Mouse (Mus musculus): ENCODE results near the gene Tspear. TPM values are rescaled to one million over a fixed set of nuclear protein-coding genes. Genes with fewer than 3 reads are reported as not detected.

Tspear gene
- total RNA-seq, 1 experiment from 2014 or later, result not detected

DNA sequence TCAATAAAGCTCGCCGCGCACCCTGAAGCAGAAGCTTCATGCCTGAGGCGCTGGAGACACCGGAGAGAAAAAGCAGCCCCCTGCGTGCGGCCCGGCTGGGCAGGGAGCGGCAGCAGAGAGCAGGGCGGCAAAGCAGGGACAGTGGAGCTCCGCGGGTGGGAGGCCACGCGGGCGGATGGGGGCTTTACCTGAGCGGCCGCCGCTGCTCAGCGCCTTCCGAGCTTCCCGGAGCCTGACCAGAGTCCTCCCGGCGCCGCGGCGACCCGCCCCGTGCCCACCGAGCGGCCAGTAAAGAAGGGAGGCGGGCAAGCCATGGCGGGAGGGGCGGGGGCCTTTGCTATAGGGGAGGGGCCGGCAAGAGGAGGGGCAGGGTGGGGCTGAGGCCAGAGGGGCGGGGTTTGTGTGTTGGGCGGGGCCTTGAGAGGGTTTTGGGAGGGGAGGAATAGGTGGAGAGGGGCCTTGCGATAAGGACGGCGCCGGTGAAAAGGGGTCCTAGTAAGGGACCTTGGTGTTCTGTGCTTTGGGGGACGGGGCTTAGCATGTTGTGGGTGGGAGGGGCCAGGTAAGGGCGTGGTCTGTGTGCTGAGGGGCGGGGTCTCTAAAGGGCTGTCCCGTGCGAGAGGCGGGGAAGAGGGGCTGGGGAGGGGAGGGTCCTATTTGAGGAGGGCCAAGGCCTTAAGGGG is 216.0 kb downstream of the Tspear start, which contains the start of gene Lrrc3:
TSS of gene Lrrc3 (minus strand) at position 326 of the 683 bp plus-strand sequence.
- no peak for ATAC-seq (replicated peaks; ENCODE audit: insufficient number of reproducible peaks, low FRiP score, low TSS enrichment, poor library complexity, severe bottlenecking)

DNA sequence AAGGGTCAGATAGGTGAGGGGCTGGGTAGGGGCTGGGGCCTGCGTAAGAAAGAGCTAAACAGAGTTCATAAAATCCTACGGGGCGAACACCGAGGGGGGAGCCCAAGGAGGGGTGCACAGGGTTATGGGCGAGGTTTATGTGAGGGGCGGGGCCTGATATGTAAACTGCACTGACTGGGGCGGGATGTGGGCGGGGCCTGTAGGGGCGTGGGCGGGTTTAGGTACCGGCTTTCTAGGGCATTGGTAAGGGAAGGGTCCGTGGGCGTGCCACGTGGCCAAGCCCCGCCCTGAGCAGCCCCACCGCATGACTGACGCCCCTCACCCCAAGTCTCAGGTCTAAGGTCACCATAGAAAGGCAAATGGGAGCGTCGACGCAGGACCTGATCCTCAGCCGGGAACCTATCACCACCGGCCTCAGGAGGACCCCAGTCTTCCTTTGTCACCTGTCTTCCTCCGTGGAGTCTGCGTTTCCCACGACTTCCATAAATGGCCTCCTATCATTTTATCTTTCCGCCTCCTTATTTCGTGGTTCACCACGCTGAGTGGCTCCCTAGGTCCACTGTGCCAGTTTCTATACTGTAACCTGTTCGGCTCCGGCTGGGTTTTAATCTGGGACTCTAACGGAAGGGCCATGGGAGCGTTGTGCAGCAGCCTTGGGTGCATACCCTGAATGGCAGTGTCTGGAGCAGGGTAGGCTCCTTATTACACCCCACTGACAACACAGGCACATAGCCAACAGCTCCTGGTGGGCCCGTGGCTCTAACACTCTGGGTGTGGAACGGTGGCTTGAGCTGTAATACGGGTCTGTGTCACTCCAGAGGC is 216.7 kb downstream of the Tspear start:
- no peak for ATAC-seq (replicated peaks; ENCODE audit: insufficient number of reproducible peaks, low FRiP score, low TSS enrichment, poor library complexity, severe bottlenecking)

DNA sequence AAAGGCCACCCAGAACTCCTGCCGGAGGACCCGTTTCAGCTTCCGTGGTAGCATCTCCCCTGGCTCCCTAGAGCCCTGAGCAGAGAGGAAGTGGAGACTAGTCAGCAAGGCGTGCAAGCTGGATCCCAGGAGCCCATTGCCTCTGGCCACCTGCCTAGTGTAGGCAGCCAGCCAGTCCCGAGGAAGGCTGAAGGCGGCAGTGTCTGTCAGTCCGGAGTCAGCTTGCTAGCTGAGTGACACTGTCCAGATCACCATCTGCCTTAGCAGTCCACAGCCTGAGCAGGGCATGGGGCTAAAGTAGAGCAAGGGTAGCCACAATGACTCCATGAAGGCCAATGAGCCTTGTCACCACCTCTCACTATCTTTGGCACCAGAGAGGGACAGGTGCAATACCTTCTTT is 226.2 kb downstream of the Tspear start:
- ATAC-seq (replicated peaks; ENCODE audit: insufficient number of reproducible peaks, low FRiP score, low TSS enrichment, poor library complexity, severe bottlenecking), result no peak

DNA sequence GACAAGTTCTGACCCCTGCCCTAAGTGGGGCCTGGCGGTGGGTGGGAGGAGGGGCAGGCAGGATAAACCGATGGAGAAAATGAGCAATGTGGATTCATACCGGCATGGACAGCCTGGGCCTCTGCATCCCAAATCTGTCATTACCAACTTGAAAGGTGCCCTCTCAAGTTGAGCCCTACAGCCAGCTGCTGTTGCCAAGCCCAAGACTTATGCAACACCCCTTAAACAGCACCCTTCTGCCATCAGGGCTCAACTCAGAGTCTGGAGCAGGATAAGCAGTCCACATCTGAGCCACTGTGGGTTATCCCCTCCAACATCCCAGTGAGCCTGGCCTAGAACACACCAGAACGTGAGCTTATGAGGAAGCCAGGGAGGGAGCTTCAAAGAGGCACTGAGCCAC is 226.9 kb downstream of the Tspear start:
- no peak for ATAC-seq (replicated peaks; ENCODE audit: insufficient number of reproducible peaks, low FRiP score, low TSS enrichment, poor library complexity, severe bottlenecking)

DNA sequence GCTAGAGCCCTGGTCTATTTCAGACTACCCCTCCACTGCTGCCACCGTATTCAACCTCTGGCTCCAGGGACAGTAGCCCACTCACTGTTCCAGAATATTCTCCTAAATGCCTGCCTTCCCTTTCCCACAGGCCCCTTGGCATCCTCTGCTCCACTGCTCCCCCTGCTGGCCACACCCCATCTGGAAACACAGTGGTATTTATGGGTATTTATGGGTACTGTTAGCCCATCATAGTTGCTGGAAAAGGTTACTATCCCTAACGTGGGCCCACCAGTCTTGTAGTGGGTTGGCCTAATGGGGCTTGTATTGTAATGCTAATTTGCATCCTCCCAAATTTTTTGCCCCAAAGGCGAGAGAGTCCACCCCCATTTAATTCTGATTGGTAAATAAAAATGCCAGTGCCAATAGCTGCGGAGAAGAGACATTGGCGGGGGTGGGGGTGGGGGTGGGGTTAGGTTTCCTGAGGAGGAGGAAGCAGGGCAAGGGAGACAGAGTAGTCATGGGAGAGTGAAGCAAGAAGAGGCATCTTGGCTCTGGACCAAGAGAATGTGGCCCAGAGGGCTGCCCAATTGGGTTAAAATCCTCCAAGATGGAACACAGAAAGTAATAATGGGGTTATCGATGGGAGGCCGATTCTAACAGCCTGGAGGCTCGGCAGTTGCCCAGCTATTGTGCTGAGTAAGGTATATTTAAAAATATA is 230.4 kb downstream of the Tspear start:
- ATAC-seq (replicated peaks; ENCODE audit: insufficient number of reproducible peaks, low FRiP score, low TSS enrichment, poor library complexity, severe bottlenecking), result peak; percentile 27; the same call in 1 of the 2 replicates

DNA sequence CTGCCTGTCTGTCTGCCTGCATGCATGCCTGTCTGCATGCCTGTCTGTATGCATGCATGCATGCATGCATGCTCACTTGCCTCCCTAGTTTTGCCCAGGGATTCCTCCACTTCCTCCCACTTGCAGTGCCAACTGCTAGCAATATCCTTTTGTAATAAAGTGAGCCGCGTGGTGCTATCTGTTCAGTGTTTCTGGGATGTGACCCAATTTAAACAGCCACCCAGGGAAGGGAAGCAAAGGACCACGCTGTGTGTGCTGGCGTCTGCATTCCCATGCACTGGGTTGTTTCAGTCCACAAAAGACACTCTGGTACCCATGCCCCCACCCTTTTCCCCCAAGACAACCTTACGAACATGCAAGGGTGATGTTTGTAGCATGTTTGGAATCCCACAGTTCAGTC is 234.6 kb downstream of the Tspear start:
- no peak for ATAC-seq (replicated peaks; ENCODE audit: insufficient number of reproducible peaks, low FRiP score, low TSS enrichment, poor library complexity, severe bottlenecking)

DNA sequence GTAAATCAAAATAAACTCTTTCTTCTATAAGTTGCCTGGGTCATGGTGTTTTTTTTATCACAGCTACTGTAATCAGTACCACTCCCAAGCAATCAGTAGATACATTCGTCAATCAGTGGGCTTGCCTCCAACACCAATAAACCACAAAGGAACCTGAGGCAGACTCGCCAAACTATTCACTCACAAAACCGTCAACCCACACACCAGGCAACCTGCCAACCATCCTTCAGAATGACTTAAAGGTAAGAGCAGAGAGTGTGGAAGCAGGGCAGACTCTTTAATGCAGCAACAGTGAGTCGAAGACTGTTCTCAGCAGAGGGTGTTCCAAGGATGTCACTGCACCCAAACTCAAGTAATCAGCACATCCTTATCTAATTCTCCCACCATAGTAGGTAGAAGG is 236.3 kb downstream of the Tspear start:
- ATAC-seq (replicated peaks; ENCODE audit: insufficient number of reproducible peaks, low FRiP score, low TSS enrichment, poor library complexity, severe bottlenecking), result no peak

DNA sequence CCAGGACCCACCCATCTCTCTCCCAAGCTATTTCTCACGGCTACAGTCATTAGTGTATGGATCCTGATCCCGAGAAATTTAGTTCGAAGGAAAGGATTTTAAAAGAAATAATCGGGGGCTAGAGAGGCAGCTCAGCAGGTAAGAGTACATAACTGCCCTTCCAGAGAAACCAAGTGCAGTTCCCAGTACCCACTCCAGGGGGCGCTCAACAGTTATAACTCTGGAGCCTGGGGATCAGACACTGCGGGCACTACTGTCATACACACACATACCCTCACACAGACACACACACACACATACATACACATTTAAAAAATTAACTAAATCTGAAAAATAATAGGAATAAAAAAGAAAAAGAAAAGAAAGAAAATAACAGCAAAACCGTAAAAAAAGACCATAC is 239.8 kb downstream of the Tspear start:
- no peak for ATAC-seq (replicated peaks; ENCODE audit: insufficient number of reproducible peaks, low FRiP score, low TSS enrichment, poor library complexity, severe bottlenecking)

DNA sequence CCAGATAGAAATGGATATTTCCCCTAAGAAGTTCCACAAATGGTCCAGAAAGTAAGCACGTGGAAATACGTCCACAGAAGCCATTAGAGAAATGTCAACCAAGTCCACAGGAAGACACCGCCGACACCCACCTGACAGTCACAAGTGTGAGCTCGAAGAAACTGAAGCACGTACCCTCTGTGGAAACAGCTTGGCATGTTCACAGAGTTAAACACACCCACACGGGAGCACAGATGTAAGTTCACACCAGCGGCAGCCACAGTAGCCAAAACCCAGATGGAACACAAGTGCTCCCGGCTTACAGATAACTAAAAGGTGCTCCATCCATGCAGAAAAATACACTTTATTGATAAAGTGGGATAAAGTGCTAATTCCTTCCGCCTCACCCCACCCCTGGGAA is 241.0 kb downstream of the Tspear start:
- no peak for ATAC-seq (replicated peaks; ENCODE audit: insufficient number of reproducible peaks, low FRiP score, low TSS enrichment, poor library complexity, severe bottlenecking)

Other genes starting within 250 kb of the Tspear start
- 24.9 to 35.4 TPM (median 27.8 TPM) in 3 replicates for gene Fam207a, start 170.8 kb upstream of the Tspear start, total RNA-seq (2017)
- 1,034 to 1,189 TPM (median 1,065 TPM) in 3 replicates for gene Itgb2, start 156.3 kb upstream of the Tspear start, total RNA-seq (2017)
- gene Pttg1ip, start 104.8 kb upstream of the Tspear start, total RNA-seq (2017), result 79.9 to 128 TPM (median 104 TPM) in 3 replicates
- gene Sumo3, start 80.5 kb upstream of the Tspear start, total RNA-seq (2017), result 84.2 to 128 TPM (median 126 TPM) in 3 replicates
- gene Gm49325, start 80.4 kb upstream of the Tspear start, total RNA-seq (2017), result 1.7 to 5.5 TPM in 2 of 3 replicates, not detected in the other
- 60.6 to 127 TPM (median 70.3 TPM) in 3 replicates for gene Ube2g2, start 64.3 kb upstream of the Tspear start, total RNA-seq (2017)
- gene Gm19402, start 4.2 kb downstream of the Tspear start, total RNA-seq (2017), result not detected in 3 replicates
- gene Gm9508, start 10.7 kb downstream of the Tspear start, total RNA-seq (2017), result not detected in 3 replicates
- not detected in 3 replicates for gene Gm10272, start 20.1 kb downstream of the Tspear start, total RNA-seq (2017)
- gene Gm10024, start 24.9 kb downstream of the Tspear start, total RNA-seq (2017), result not detected in 3 replicates
- not detected in 3 replicates for gene Gm10142, start 29.2 kb downstream of the Tspear start, total RNA-seq (2017)
- gene Krtap12-1, start 34.0 kb downstream of the Tspear start, total RNA-seq (2017), result not detected in 3 replicates
- not detected in 3 replicates for gene Gm10100, start 39.9 kb downstream of the Tspear start, total RNA-seq (2017)
- not detected in 3 replicates for gene Gm18596, start 56.1 kb downstream of the Tspear start, total RNA-seq (2017)
- gene Gm9736, start 64.8 kb downstream of the Tspear start, total RNA-seq (2017), result not detected in 3 replicates
- gene Gm3233, start 73.1 kb downstream of the Tspear start, total RNA-seq (2017), result not detected in 3 replicates
- not detected in 3 replicates for gene Gm3238, start 84.8 kb downstream of the Tspear start, total RNA-seq (2017)
- gene Gm7138, start 90.4 kb downstream of the Tspear start, total RNA-seq (2017), result not detected in 3 replicates
- gene Gm3250, start 96.0 kb downstream of the Tspear start, total RNA-seq (2017), result not detected in 3 replicates
- not detected in 3 replicates for gene Gm7137, start 101.6 kb downstream of the Tspear start, total RNA-seq (2017)
- not detected in 3 replicates for gene Gm9639, start 108.5 kb downstream of the Tspear start, total RNA-seq (2017)
- gene Gm19668, start 112.6 kb downstream of the Tspear start, total RNA-seq (2017), result not detected in 3 replicates
- gene Gm9507, start 125.3 kb downstream of the Tspear start, total RNA-seq (2017), result not detected in 3 replicates
- not detected in 3 replicates for gene Gm2696, start 128.1 kb downstream of the Tspear start, total RNA-seq (2017)
- not detected in 3 replicates for gene Krtap10-4, start 140.5 kb downstream of the Tspear start, total RNA-seq (2017)
- gene Krtap10-10, start 149.4 kb downstream of the Tspear start, total RNA-seq (2017), result not detected in 3 replicates
- gene Gm36176, start 160.2 kb downstream of the Tspear start, total RNA-seq (2017), result not detected in 3 replicates
- gene Gm10318, start 166.3 kb downstream of the Tspear start, total RNA-seq (2017), result not detected in 3 replicates
- not detected in 3 replicates for gene Gm3285, start 175.4 kb downstream of the Tspear start, total RNA-seq (2017)
- not detected in 3 replicates for gene Lrrc3, start 216.0 kb downstream of the Tspear start, total RNA-seq (2017)

Measured in monocyte, adult 5-6 weeks (primary cell).